Mouse (Mus musculus) heart, embryonic 12.5 days (tissue): ENCODE measurements around the gene Kif13a. TPM values are rescaled to one million over a fixed set of nuclear protein-coding genes. Genes with fewer than 3 reads are reported as not detected.

Source experiments
- ATAC-seq: fragments of 200-750 bp; cut with Nextera tagmentation; 2 replicates; pipeline ENCODE4 v1.8.0; 2017; ENCODE audit warnings: moderate TSS enrichment, moderate library complexity; ENCODE audit not compliant: insufficient number of reproducible peaks, low FRiP score
- H3K27ac ChIP-seq: fragments of 300-500 bp; sonication (generic); 2 replicates; pipeline ENCODE4 v1.5.1; 2016; ENCODE audit warnings: mild to moderate bottlenecking, moderate library complexity; ENCODE audit not compliant: poor library complexity, severe bottlenecking
- H3K27me3 ChIP-seq: fragments of 300-500 bp; sonication (generic); replicated peaks from 2 replicates; pipeline ENCODE4 v1.6.1; 2016; ENCODE audit warnings: mild to moderate bottlenecking, moderate library complexity
- H3K36me3 ChIP-seq: fragments of 300-500 bp; sonication (generic); 2 replicates; pipeline ENCODE4 v1.6.1; 2016; ENCODE audit warnings: mild to moderate bottlenecking, moderate library complexity
- H3K4me1 ChIP-seq: fragments of 300-500 bp; sonication (generic); replicated peaks from 2 replicates; pipeline ENCODE4 v1.6.1; 2016; ENCODE audit warnings: mild to moderate bottlenecking
- H3K4me2 ChIP-seq: fragments of 300-500 bp; sonication (generic); 2 replicates; pipeline ENCODE4 v1.6.1; 2016; ENCODE audit warnings: mild to moderate bottlenecking, moderate library complexity
- H3K4me3 ChIP-seq: fragments of 300-500 bp; sonication (generic); 2 replicates; pipeline ENCODE4 v1.5.1; 2016; ENCODE audit warnings: mild to moderate bottlenecking
- H3K9ac ChIP-seq: fragments of 300-500 bp; sonication (generic); 2 replicates; pipeline ENCODE4 v1.6.1; 2016; ENCODE audit warnings: mild to moderate bottlenecking, moderate library complexity
- H3K9me3 ChIP-seq: fragments of 300-500 bp; sonication (generic); replicated peaks from 2 replicates; pipeline ENCODE4 v1.6.1; 2016; ENCODE audit warnings: mild to moderate bottlenecking, moderate library complexity
- WGBS: fragments of 180-500 bp; shearing (Covaris S2); methylation state at CpG from one replicate; pipeline ENCODE4 v1.1.7; 2016; 5-methylcytosine and 5-hydroxymethylcytosine counted together
- polyA plus RNA-seq: library from polyadenylated mRNA; unstranded; fragments of >200 nt; fragmentation: Nextera tagmentation; extraction: Ambion mirVana; gene quantifications from 2 replicates; pipeline ENCODE4 v1.2.1, GENCODE M21; 2016

Kif13a gene
- polyA plus RNA-seq, 1 experiment from 2014 or later, result 56.0 TPM

DNA sequence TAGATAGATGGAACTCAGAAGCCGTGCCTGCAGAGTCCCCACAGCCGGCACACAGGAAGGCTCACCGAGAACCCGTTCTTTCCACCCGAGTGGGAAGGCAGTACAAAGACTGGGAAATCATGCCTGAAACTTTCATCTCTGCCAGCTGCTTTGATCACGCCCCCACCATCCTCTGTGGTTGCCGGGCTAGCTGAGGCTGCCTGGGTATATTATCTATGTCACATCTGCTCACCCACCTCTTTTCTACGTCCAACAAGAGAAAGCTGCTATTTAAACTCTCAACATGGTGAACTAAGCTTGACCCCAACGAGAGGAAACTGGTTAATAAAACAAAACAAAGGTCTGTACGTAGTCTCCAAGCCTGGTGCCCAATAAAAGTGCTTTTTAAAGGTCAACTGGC is 149.8 kb downstream of the Kif13a start:
- WGBS, result 64% methylated on average over 10 of the region's 10 CpGs
- ATAC-seq, result no peak
- Histone ChIP-seq H3K27me3 (no peaks in the 10 kb centered on the region), H3K36me3 (peaks cover 74% of the 10 kb centered on the region), H3K9ac (no peak overlapping the region), H3K4me3 (no peak overlapping the region), H3K4me1 (peaks cover 7% of the 10 kb centered on the region; the same call in 1 of the 2 replicates), H3K27ac (no peak overlapping the region), H3K9me3 (no peaks in the 10 kb centered on the region), H3K4me2 (no peak overlapping the region)

DNA sequence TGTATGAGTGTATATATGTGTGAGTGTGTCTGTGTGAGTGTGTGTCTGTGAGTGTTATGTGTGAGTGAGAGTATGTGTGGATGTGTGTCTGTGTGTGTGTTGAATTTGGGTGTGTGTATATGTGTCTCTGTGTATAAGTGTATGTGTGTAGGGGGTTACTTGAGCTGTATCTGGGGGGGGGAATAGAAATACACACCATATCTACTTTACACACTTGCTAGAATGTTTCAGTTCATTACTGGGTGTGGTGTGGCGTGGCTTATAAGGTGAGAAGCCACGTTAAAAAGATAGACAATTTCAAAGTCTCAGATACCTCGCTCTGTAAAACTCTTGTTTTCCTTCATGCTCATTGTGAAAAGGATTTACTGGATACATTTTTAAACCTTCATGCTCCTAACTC is 152.2 kb downstream of the Kif13a start:
- Histone ChIP-seq H3K4me3 (no peak overlapping the region), H3K36me3 (peaks cover 75% of the 10 kb centered on the region), H3K4me2 (no peak overlapping the region), H3K9ac (no peak overlapping the region), H3K27me3 (no peaks in the 10 kb centered on the region), H3K4me1 (peaks cover 7% of the 10 kb centered on the region; the same call in 1 of the 2 replicates), H3K27ac (no peak overlapping the region), H3K9me3 (peaks cover 9% of the 10 kb centered on the region)
- ATAC-seq, result no peak
- 84% methylated on average over 3 of the region's 3 CpGs for WGBS

DNA sequence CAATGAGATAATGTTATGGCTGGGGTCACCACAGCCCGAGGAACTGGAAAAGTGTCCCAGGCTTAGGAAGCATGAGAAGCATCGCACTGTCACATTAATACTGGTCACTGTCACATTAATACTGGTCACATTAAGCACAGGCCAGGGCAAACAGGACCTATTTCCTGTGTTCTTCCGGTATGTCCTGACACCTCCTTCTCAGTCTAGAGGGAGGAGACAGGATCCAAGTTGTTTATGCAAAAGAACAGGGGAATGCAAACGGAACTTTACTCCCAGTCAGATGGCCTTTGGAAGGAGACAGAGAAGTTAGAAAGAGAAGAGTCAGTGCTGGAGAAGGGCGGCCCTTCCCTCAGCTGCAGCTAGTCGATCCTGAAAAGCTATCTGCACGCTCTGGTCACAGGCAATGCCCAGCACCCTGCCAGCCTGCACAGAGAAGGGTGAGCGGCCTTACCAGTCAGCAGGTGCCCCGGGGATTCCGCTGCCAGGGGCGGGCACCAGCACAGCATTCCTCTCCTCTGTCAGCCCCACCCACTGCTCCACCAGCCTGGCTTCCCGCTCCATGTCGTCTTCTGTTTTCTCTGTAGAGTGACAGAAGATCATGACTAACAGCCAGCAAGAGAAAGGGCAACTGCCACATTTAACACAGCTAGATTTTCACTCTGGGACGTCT is 152.9 kb downstream of the Kif13a start:
- no peak overlapping the region for H3K4me3 ChIP-seq
- WGBS, result 64% methylated on average over 14 of the region's 14 CpGs
- H3K9me3 ChIP-seq, result peaks cover 9% of the 10 kb centered on the region
- peaks cover 79% of the 10 kb centered on the region for H3K36me3 ChIP-seq
- H3K9ac ChIP-seq, result no peak overlapping the region
- H3K27me3 ChIP-seq, result no peaks in the 10 kb centered on the region
- H3K27ac ChIP-seq, result no peak overlapping the region
- H3K4me1 ChIP-seq, result peaks cover 7% of the 10 kb centered on the region; the same call in 1 of the 2 replicates
- no peak for ATAC-seq
- H3K4me2 ChIP-seq, result no peak overlapping the region

DNA sequence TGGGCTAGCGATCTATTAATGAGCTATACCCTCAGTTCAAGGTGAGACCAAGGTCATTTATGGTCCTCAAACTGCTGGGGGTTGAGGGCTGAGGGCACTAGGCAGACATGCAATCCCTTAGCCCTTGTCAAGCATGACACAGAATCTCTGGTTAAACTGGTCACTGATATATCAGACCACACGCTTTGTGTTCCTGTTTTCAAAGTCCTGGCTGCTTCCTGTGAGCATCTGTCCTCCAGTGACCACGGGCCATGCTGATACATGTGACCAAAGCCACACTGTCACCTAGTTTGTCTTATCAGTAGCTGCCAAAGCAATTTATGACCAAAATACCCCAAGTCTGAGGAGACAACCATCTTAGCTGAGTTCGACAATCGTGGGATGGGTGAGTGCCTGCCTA is 154.7 kb downstream of the Kif13a start:
- H3K27me3 ChIP-seq, result no peaks in the 10 kb centered on the region

DNA sequence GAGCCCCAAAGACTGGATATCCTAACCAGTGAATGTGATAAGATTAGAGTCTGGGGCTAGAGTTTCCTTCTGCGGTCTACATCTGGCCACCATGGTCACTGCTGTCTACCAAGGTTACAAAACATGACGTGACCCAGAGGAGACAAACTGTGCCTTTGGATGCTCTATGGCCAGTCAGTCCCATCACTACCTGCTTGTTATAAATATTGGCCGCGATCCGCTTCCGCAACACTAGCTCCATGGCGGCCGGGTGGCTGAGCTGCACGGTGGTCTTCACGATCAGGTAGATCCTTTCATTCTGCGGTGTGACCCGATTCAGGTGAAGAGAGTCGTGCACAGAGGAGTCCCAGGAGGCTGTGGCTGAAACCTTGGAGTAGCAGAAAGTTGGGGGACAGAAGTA is 157.1 kb downstream of the Kif13a start:
- Histone ChIP-seq H3K27ac (no peak overlapping the region), H3K4me3 (no peak overlapping the region), H3K36me3 (peaks cover 93% of the 10 kb centered on the region), H3K27me3 (no peaks in the 10 kb centered on the region), H3K9ac (no peak overlapping the region), H3K4me2 (no peak overlapping the region), H3K9me3 (peaks cover 9% of the 10 kb centered on the region), H3K4me1 (peaks cover 7% of the 10 kb centered on the region; the same call in 1 of the 2 replicates)
- no peak for ATAC-seq
- 94% methylated on average over 13 of the region's 13 CpGs for WGBS

More for the DNA sequence above, 154.7 kb downstream of the Kif13a start:
- Histone ChIP-seq H3K4me3 (no peak overlapping the region), H3K36me3 (peaks cover 82% of the 10 kb centered on the region), H3K4me2 (no peak overlapping the region), H3K9ac (no peak overlapping the region), H3K9me3 (peaks cover 9% of the 10 kb centered on the region), H3K27ac (no peak overlapping the region), H3K4me1 (peaks cover 7% of the 10 kb centered on the region; the same call in 1 of the 2 replicates)
- no peak for ATAC-seq
- 77% methylated on average over 5 of the region's 5 CpGs for WGBS

DNA sequence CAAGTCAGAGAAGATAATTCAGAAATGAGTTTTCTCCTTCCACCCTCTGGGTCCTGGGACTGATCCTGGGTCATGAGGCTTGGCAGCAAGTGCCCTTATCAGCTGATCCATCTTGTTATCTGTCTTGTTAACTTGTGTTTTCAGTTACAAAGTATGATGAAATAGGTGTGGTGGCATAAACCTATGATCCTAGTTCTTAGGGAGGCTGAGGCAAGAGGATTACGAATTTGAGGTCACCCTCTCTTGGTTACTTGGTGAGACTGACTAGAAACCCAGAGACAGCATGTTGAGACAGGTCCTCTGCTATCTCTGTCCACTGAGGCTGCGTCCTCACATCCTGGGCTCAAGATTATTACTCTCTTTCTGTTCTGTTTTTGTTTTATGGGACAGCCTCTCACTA is 164.3 kb downstream of the Kif13a start:
- H3K9ac ChIP-seq, result no peak overlapping the region
- H3K36me3 ChIP-seq, result peaks cover 87% of the 10 kb centered on the region
- H3K9me3 ChIP-seq, result no peaks in the 10 kb centered on the region
- no peaks in the 10 kb centered on the region; the same call in 1 of the 2 replicates for H3K4me1 ChIP-seq
- no peak overlapping the region for H3K4me3 ChIP-seq
- no peak for ATAC-seq
- H3K4me2 ChIP-seq, result no peak overlapping the region
- H3K27ac ChIP-seq, result no peak overlapping the region
- no peaks in the 10 kb centered on the region for H3K27me3 ChIP-seq
- WGBS, result 85% methylated on average over 2 of the region's 2 CpGs

DNA sequence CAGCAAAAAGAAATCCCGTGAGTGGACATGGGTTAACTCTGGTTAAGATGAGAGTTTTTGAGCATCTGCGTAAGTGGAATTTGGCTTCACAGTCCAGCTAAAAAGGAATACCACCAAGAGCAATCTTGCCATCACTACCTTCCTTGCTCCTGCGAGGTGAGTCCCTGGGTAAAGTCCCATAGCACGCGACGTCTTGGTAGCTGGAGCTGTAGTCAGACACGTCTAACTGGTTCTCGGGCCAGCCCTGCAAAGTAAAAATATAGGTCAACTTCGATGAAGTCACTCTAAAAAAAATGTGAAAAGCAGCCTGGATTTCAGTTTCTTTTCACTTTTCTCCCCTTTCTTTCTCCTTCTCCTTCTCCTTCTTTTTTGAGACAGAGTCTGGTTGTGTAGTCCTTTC is 166.5 kb downstream of the Kif13a start:
- no peak overlapping the region for H3K4me2 ChIP-seq
- no peaks in the 10 kb centered on the region for H3K27me3 ChIP-seq
- WGBS, result 92% methylated on average over 9 of the region's 9 CpGs
- H3K4me1 ChIP-seq, result no peaks in the 10 kb centered on the region
- H3K4me3 ChIP-seq, result no peak overlapping the region
- no peak overlapping the region for H3K27ac ChIP-seq
- H3K36me3 ChIP-seq, result peaks cover 84% of the 10 kb centered on the region
- no peak for ATAC-seq
- no peak overlapping the region for H3K9ac ChIP-seq
- no peaks in the 10 kb centered on the region for H3K9me3 ChIP-seq

DNA sequence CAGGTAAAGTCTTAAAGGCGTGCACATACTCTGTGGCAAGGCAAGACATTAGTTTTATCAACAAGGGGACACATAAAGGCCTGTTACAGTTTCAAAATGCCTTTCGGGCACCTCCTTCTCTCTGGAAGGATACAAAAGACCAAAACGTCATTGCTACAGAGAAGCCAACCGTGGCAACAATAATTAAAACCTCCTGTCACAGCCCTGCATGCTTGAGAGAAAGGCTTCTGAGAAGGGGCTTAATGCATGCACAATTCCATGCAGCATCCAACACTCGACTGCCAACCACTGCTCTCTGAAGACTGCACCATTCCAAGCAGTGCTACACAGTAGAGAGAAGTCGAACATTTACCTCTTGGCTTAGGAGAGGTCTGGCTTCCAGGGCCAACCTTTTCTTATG is 168.7 kb downstream of the Kif13a start:
- H3K9me3 ChIP-seq, result no peaks in the 10 kb centered on the region
- 84% methylated on average over 6 of the region's 6 CpGs for WGBS
- no peak overlapping the region for H3K27ac ChIP-seq
- no peak for ATAC-seq
- H3K4me3 ChIP-seq, result no peak overlapping the region
- H3K36me3 ChIP-seq, result peaks cover 80% of the 10 kb centered on the region
- no peak overlapping the region for H3K4me2 ChIP-seq
- no peaks in the 10 kb centered on the region for H3K27me3 ChIP-seq
- H3K4me1 ChIP-seq, result no peaks in the 10 kb centered on the region
- H3K9ac ChIP-seq, result no peak overlapping the region

DNA sequence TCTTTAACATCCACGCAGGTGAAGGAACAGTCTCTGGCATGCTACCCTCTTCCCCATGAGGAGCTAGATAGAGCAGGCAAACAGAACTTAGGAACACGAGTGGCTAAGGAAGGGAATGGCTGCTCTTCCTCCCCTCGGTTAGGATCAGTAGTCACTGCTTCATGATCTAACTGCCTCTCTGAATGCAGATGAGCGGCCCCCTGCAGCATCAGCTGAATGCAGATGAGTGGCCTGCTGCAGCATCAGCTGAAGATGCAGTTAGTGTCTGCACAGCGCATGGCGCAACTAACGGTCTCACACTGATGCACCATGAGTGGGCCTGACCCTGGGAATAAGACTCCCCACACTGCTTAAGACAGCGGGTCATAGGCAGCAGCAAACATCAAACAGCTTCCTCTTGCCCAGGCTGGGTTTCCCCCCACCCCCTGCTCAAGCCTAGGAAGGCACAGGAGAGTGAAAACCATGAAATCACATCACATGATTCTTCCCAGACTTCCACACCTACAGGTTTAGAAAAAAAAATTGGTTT is 170.3 kb downstream of the Kif13a start:
- Histone ChIP-seq H3K27me3 (no peaks in the 10 kb centered on the region), H3K27ac (no peak overlapping the region), H3K4me3 (no peak overlapping the region), H3K36me3 (peaks cover 80% of the 10 kb centered on the region), H3K9ac (no peak overlapping the region), H3K9me3 (no peaks in the 10 kb centered on the region), H3K4me1 (no peaks in the 10 kb centered on the region), H3K4me2 (no peak overlapping the region)
- no peak for ATAC-seq
- 76% methylated on average over 8 of the region's 8 CpGs for WGBS

DNA sequence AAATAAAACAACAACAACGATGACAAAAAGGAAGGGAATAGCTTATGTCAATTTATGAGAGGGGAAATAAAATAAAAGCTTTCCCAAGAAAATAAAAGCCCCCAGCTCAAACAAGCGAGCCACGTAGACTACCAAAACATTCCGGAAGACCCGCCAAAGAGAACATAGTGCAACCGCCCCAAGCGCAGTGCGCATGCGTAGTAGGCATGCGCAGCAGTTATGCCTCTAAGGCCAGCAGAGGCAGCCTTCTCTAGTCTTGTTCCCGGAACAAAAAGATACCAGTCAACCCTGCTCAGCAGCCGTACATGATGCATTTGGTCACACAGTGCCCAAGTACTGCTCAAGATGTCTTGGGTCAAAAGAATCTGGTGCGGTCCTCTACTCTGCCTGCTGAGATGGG is 171.0 kb downstream of the Kif13a start:
- Histone ChIP-seq H3K4me3 (no peak overlapping the region), H3K4me2 (no peak overlapping the region), H3K36me3 (peaks cover 79% of the 10 kb centered on the region), H3K9me3 (no peaks in the 10 kb centered on the region), H3K27me3 (no peaks in the 10 kb centered on the region), H3K4me1 (no peaks in the 10 kb centered on the region), H3K9ac (no peak overlapping the region), H3K27ac (no peak overlapping the region)
- 94% methylated on average over 13 of the region's 13 CpGs for WGBS
- ATAC-seq, result no peak

DNA sequence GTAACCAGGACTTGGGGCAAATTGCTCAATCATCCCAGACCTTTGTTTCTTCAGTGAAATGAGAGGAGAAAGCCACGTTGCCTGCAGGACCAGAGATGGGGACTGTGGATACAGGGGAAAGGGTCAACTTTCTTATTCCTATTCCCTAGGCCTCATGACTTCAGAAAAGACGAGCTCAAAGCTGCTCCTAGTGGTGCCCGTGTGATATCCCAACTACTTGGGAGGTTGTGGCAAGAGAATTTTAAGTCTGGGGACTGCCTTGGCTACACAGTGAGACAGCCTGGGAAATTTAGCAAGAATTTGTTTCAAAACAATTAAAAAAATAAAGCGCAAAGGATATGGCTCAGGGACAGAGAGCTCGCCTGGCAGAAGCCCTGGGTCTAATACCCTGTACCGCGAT is 171.7 kb downstream of the Kif13a start:
- H3K36me3 ChIP-seq, result peaks cover 76% of the 10 kb centered on the region
- 87% methylated on average over 7 of the region's 7 CpGs for WGBS

DNA sequence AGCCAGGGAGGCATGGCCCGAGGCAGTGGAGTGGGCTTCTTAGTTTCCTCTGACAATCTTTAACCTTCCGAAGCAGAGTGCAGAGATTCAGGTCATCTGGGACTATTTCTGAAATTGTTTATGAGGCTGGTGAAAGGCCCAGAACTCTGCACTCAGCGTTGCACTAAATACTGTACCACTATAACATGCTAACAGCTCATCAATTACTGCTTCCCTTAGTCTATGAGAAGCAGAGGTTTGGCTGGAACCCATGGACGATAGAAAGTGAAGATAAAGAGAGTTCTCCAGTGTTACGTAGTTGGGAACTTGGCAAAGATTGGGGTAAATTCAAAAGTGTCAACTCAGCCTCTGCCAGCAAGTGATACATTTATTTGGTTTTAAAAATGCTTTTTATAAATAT is 176.4 kb downstream of the Kif13a start:
- WGBS, result 73% methylated on average over 5 of the region's 5 CpGs
- Histone ChIP-seq H3K4me1 (no peaks in the 10 kb centered on the region), H3K9ac (no peak overlapping the region), H3K4me2 (no peak overlapping the region), H3K36me3 (peaks cover 74% of the 10 kb centered on the region), H3K27me3 (no peaks in the 10 kb centered on the region), H3K27ac (no peak overlapping the region), H3K9me3 (no peaks in the 10 kb centered on the region), H3K4me3 (no peak overlapping the region)
- ATAC-seq, result no peak

More for the DNA sequence above, 171.7 kb downstream of the Kif13a start:
- Histone ChIP-seq H3K27me3 (no peaks in the 10 kb centered on the region), H3K4me2 (no peak overlapping the region), H3K9me3 (no peaks in the 10 kb centered on the region), H3K4me3 (no peak overlapping the region), H3K27ac (no peak overlapping the region), H3K9ac (no peak overlapping the region), H3K4me1 (no peaks in the 10 kb centered on the region)
- no peak for ATAC-seq
